Mouse (Mus musculus) c-Kit-negative CD71-positive TER-119-positive erythroid progenitor cells, embryonic 14.5 days (primary cell): Measurements from ENCODE around the gene Serpinb6d.

ENCODE experiments used
- DNase-seq: peaks from one replicate; pipeline ENCODE4 v3.0.0-alpha.2; 2013; ENCODE audit warnings: low read depth, low spot score

Serpinb6d gene

GRCm38 (mm10) chr13:33661105-33661504 is at the start of gene Serpinb6d:
Serpinb6d (plus strand) TSS chr13:33661405.
- DNase-seq, result no peak

DNA sequence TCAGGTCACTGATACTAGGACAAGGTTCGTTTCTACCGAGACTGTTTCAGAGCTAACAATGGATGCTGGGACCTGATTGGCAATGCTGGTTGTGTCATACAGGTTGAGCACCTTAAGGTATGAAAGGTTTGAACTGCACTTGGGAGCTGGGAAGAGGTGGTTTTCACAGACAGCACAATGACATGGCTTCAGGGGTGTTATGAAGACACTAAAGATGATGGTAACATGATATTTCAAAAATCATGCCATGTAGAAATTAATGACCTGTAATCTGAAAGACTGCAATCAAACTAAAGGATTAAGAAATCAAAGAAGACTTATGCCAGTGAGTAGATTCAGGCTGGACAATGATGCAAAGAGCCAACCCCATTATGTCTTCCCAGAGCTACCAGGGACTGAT is 38.3 kb upstream of the Serpinb6d start:
- no peak for DNase-seq

- no peak for DNase-seq
Observed at GRCm38 (mm10) chr13:33642540-33642939, 18.7 kb upstream of the Serpinb6d start.

GRCm38 (mm10) chr13:33662550-33662949 is 1.3 kb downstream of the Serpinb6d start:
- no peak for DNase-seq

DNA sequence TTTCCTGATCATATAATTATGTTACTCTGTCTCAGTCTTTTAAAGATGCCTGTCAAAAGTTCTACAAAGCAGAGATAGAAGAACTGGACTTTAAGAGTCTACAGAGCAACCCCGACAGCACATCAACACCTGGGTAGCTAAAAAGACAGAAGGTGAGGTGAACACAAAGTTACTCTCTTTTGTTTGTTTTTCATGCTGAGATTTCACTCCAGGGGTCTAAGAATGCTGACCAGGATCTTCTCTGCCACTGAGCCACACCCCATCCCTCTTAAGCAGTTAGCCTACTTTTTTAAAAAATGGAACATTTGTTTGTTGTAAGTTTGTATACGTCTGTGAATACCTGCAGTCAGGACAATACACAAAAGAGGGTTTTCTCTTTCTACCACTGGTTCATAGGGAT is 59.1 kb downstream of the Serpinb6d start:
- DNase-seq, result no peak
